8 mouse cellular contexts compared by ENCODE assay signal in the genomic region with DNA sequence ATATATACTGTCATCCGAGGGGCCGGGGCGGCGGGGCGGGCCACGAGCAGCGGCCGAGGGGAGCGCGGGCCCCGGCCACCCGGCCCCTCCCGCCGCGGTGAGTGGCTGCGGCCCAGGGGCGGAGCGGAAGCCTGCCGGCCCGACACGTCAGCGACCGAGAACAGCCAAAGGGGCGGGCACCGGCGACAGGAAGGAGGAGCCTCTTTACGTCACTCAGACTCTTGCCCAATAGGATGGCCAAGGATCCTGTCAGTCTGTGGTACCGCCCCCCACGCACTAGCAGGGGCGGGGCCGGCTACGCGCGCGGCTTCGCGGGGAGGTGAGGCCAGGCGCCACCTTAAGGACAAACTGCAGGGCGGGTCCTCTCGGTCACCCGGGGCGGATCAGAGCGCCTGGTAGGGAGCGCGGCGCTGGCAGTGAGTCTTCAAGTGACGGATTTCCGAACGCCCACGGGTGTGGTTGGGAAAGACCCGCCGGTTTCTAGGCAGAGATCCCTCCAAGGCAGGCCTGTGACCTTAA. TPM values are rescaled to one million over a fixed set of nuclear protein-coding genes. Genes with fewer than 3 reads are reported as not detected.
DNase-seq lines count a peak whose midpoint lies in the region; ATAC-seq and TF ChIP-seq lines count a peak whose summit lies in the region.

A gene (minus strand): TSS at position 144 of the 519 bp plus-strand sequence.

- intact Hi-C loops in heart, postnatal 25 days (cut with DNase I): no loop called here

- TF ChIP-seq CTCF in lung, adult 2 months (IDR thresholded peaks at IDR 0.05; ENCODE audit: insufficient read depth, low read length): no peak

- no peak within 1 kb of the TSS for H3K27ac ChIP-seq in ES-E14 (ENCODE audit: insufficient read depth, low read depth, low read length, poor library complexity, severe bottlenecking)
- H3K27ac ChIP-seq in forebrain, embryonic 15.5 days (replicated peaks): peak within 1 kb of the TSS; percentile 86

- TF ChIP-seq POLR2A in lung, adult 2 months (IDR thresholded peaks at IDR 0.05; ENCODE audit: borderline replicate concordance, extremely low read depth, low read depth, low read length): peak; percentile 87

- WGBS in forebrain, embryonic 15.5 days: under 1% methylated on average over 52 of the region's 52 CpGs
- WGBS in lung, adult 2 months: under 1% methylated on average over 52 of the region's 52 CpGs

- peak within 1 kb of the TSS; percentile 88 for H3K9ac ChIP-seq in ES-E14 (ENCODE audit: insufficient read depth, low read depth, low read length, poor library complexity, severe bottlenecking)
- H3K9ac ChIP-seq in forebrain, embryonic 15.5 days (replicated peaks): peak within 1 kb of the TSS; percentile 62

- no peaks in the 10 kb centered on the region for H3K36me3 ChIP-seq in ES-E14 (ENCODE audit: control insufficient read depth, insufficient read depth, low read length, poor library complexity, severe bottlenecking)
- H3K36me3 ChIP-seq in forebrain, embryonic 15.5 days: no peaks in the 10 kb centered on the region

- peak within 1 kb of the TSS; percentile 72 to 93 for H3K4me3 ChIP-seq in ES-E14 (ENCODE audit: insufficient read depth in 1 of 2, low read depth in 1 of 2, low read length in 2 of 2, poor library complexity in 1 of 2, severe bottlenecking in 1 of 2)
- peak within 1 kb of the TSS; percentile 56 for H3K4me3 ChIP-seq in forebrain, embryonic 15.5 days
- H3K4me3 ChIP-seq in lung, adult 2 months (replicated peaks; ENCODE audit: extremely low read depth, low read depth, low read length): peak within 1 kb of the TSS; percentile 92

- DNase-seq in ES-E14 (ENCODE audit: low read depth, low spot score): peak; percentile 87
- peak; percentile 99 for DNase-seq in cerebellum, adult 11-12 months
- peak; percentile 99 for DNase-seq in heart, postnatal 25 days (ENCODE audit: low spot score)
- peak; percentile 97 for DNase-seq in layer of hippocampus, adult 18-20 months (ENCODE audit: low spot score in 2 of 2)
- peak; percentile 98 for DNase-seq in lung, adult 2 months
- DNase-seq in thymus, adult 18-20 months: peak; percentile 98 to 99

- in situ Hi-C loops in ES-E14 (cut with MboI; ENCODE audit: low sequenced_read_pairs in 2 of 2, unreplicated experiment in 2 of 2): no loop called here

- H3K4me2 ChIP-seq in forebrain, embryonic 15.5 days (replicated peaks): peak within 1 kb of the TSS; percentile 83

- H3K4me1 ChIP-seq in ES-E14 (ENCODE audit: control insufficient read depth in 2 of 2, insufficient read depth in 2 of 2, low read length in 2 of 2, poor library complexity in 1 of 2): peaks cover 0 to 2% of the 10 kb centered on the region in 2 experiments; a peak in 1 of 4 replicates
- H3K4me1 ChIP-seq in forebrain, embryonic 15.5 days: peaks cover 16% of the 10 kb centered on the region
- peaks cover 6% of the 10 kb centered on the region for H3K4me1 ChIP-seq in lung, adult 2 months (ENCODE audit: control insufficient read depth, insufficient read depth, low read length)

- H3K27me3 ChIP-seq in forebrain, embryonic 15.5 days: no peaks in the 10 kb centered on the region

- ATAC-seq in forebrain, embryonic 15.5 days (replicated peaks): peak; percentile 99
- peak; percentile 98 for ATAC-seq in neutrophil, adult 5-6 weeks (ENCODE audit: extremely low read depth, insufficient number of reproducible peaks, low FRiP score, poor library complexity, severe bottlenecking)

- no peaks in the 10 kb centered on the region for H3K9me3 ChIP-seq in ES-E14 (ENCODE audit: control insufficient read depth, insufficient read depth, low read depth, low read length)
- no peaks in the 10 kb centered on the region for H3K9me3 ChIP-seq in forebrain, embryonic 15.5 days

TF ChIP-seq in ES-E14, 5 proteins besides CTCF, POLR2A, EP300 and RAD21:
- no peak for TF ChIP-seq MAFK (IDR thresholded peaks at IDR 0.05; ENCODE audit: insufficient read depth, low read depth, low read length)
- no peak for TF ChIP-seq HCFC1 (IDR thresholded peaks at IDR 0.05; ENCODE audit: borderline replicate concordance, insufficient read depth, low read length)
- TF ChIP-seq CHD2 (IDR thresholded peaks at IDR 0.05; ENCODE audit: low read depth, low read length): no peak

RNA-seq across cellular contexts. Expression of the gene that starts here (rescaled TPM):
- 21.1 and 22.2 TPM in 2 replicates for total RNA-seq in ES-E14 (2012; rRNA removed)
- 55.2 and 58.7 TPM in 2 replicates for polyA plus RNA-seq in forebrain, embryonic 15.5 days (2015; fragmentation: Nextera tagmentation; extraction: Ambion mirVana)
- total RNA-seq in heart, postnatal 25 days (2021): 10 to 100 TPM; 54.8 to 56.9 TPM
- total RNA-seq in layer of hippocampus, adult 18-20 months (2021): 10 to 100 TPM; 52.2 to 55.7 TPM
- polyA plus RNA-seq in lung, adult 2 months (2012; rRNA removed): 17.2 and 19.4 TPM in 2 replicates
- total RNA-seq in neutrophil, adult 5-6 weeks (2017): 44.3 and 62.6 TPM in 2 replicates
